Mouse (Mus musculus) naive thymus-derived CD4-positive, alpha-beta T cell, adult 5 months (primary cell): Measurements from ENCODE around the gene Cacna2d3. TPM values are rescaled to one million over a fixed set of nuclear protein-coding genes. Genes with fewer than 3 reads are reported as not detected.

Experiments
- polyA plus RNA-seq: library from polyadenylated mRNA; unstranded; fragments of 100-300 nt; shearing (Covaris generic); gene quantifications from one replicate; pipeline ENCODE4 v1.2.1, GENCODE M21; 2017

Gene Cacna2d3
- polyA plus RNA-seq = 0.25 TPM

DNA sequence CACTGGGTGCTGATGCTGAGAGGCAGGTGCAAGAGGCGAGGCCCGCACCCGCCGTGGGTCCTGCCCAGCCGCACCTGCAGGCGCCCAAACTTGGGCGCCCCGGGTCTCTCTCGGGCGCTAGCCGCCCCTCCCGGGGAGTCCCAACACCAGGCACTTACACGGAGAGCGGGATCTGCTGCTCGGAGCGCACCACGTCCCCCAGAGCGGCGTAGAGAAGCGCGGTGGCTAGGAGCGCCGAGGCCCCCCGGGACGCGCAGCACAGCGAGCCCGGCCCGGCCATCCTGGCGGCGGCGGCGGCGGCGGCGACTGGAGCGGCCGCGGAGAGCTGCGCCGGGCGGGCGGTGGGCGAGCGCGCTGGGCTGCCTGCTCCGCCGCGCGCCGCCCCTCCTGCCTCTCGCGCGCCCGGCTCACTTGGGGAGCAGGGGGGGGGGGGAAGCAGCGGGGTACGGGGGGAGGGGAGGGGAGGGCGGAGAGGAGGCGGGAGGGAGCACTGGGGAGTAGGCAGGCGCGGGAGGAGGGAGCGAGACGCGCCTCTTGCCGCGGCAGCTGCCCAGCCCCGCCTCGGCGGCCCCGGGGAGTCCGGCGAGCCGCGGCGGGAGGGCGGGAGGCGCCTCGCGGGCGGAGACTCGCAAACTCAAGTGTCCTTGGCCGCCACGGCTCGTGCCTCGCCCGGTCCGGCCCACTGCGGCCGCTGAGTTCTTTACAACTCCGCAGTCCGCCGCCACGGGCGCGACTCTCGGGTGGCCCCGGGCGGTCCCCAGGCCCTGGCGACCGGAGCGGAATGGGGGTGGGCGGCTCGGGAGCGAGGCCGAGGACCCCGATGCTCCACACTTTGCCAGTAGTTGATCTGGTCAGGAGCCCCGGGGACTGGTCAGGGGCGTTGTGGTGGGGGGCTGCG is at the start of gene Cacna2d3:
TSS of gene Cacna2d3 (minus strand) at position 377 of the 898 bp plus-strand sequence.

DNA sequence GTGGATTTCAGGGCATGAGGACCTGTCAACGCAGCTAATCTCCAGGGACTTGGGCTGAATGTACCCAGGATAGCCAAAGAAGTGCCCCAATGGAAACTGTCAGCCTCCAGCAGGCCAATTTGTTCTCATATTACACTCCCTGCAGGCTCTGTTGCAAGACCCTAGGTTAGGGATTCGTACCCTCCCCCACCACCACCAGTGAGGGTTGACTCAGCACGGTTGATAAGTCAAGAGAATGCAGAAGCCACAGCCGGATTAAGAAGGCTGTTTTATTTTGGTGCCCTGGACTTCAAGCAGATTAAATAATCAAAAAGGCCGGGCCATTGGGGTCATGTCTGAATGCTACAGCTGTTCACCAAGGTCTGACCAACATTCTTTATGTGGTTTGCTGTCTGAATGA is 703.8 kb downstream of the Cacna2d3 start, which contains the start of gene Lrtm1:
TSS of gene Lrtm1 (plus strand) at position 326 of the 400 bp plus-strand sequence.

Other genes starting within 250 kb of the Cacna2d3 start
- 380 TPM for gene Selenok, start 246.4 kb upstream of the Cacna2d3 start, polyA plus RNA-seq